Mouse (Mus musculus): ENCODE results near the gene Rmi1.
"Not testable (repeated sequence)": the region's sequence is repeated elsewhere in the genome, so short reads cannot be mapped to it uniquely, and the experiment has no call there.

GRCm38 (mm10) chr13:58365179-58365578 is 36.9 kb upstream of the Rmi1 start:
- not testable (repeated sequence) for TF ChIP-seq CTCF (IDR thresholded peaks at IDR 0.05; ENCODE audit: extremely low read depth, insufficient read depth, insufficient read length, insufficient replicate concordance); POLR2A (IDR thresholded peaks at IDR 0.05; ENCODE audit: low read depth, low read length)

Measured in spleen, adult 2 months (tissue).